Mouse (Mus musculus) bone marrow, adult 2 months (tissue): Measurements from ENCODE around the gene Tmem107.

Source experiments
- CTCF ChIP-seq: fragments of 200-500 bp; IDR thresholded peaks from 2 replicates; pipeline ENCODE4 v1.5.1; 2011; ENCODE audit warnings: low read length, control low read depth; ENCODE audit not compliant: control insufficient read depth, insufficient read depth
- POLR2A ChIP-seq: fragments of 200-500 bp; IDR thresholded peaks from 2 replicates; pipeline ENCODE4 v1.6.1; 2011; ENCODE audit warnings: low read depth, mild to moderate bottlenecking, control low read depth, low read length, borderline replicate concordance; ENCODE audit not compliant: control insufficient read depth

DNA sequence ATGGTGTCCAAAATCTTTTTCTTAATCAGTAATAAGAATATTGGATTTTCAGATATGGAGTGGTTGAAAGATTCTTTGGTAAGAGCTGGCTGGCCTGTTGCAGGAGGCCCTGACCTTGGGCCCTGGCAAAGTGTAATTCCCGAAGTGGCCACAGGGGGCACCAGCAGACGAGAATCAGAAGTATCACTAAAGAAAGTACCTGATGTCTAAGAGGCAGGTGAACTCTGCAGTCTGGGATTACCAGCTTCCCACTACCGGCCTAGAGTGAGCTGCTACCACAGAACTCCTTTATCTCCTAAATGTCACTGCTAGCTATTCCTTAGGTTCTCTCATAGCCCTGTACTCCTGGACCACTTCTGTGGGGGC, 21.8 kb downstream of the Tmem107 start:
- no peak for TF ChIP-seq POLR2A
- TF ChIP-seq CTCF = peak; percentile 76
